16 mouse cellular contexts compared by ENCODE assay signal in genomic region chr17:86787805-86788204, GRCm38 (mm10).
"Had no signal": no experiment of that assay in that cellular context is flagged by ENCODE, and none has a peak within 500 bp of the region (broad histone marks: within the 10 kb centered on the region; RNA-seq: fewer than 3 reads in every experiment).

No protein-coding gene starts in this region.

- H3K9ac ChIP-seq: limb, embryonic 13.5 days; liver, embryonic 12.5 days; liver, embryonic 15.5 days; midbrain, embryonic 13.5 days; neural tube, embryonic 13.5 days had no signal

- ATAC-seq: liver, embryonic 12.5 days; midbrain, embryonic 13.5 days; midbrain, embryonic 16.5 days had no signal

- DNase-seq: layer of hippocampus, adult 9-11 months; liver; thymus, adult 18-20 months; thymus, postnatal 36 days had no signal

- H3K36me3 ChIP-seq: limb, embryonic 10.5 days; limb, embryonic 13.5 days; liver, embryonic 12.5 days; liver, embryonic 15.5 days; midbrain, embryonic 10.5 days; midbrain, embryonic 13.5 days; neural tube, embryonic 13.5 days had no signal

- H3K27me3 ChIP-seq: limb, embryonic 13.5 days; liver, embryonic 15.5 days; midbrain, embryonic 13.5 days; neural tube, embryonic 13.5 days had no signal

- H3K9me3 ChIP-seq: limb, embryonic 10.5 days; limb, embryonic 13.5 days; liver, embryonic 12.5 days; liver, embryonic 15.5 days; megakaryocyte, embryonic 14.5 days; midbrain, embryonic 10.5 days; midbrain, embryonic 13.5 days; neural tube, embryonic 13.5 days had no signal

- H3K4me2 ChIP-seq: limb, embryonic 13.5 days; liver, embryonic 12.5 days; liver, embryonic 15.5 days; midbrain, embryonic 13.5 days; neural tube, embryonic 13.5 days had no signal

- H3K4me3 ChIP-seq: layer of hippocampus, adult 2 months; limb, embryonic 10.5 days; limb, embryonic 13.5 days; liver, embryonic 12.5 days; liver, embryonic 15.5 days; megakaryocyte, embryonic 14.5 days; midbrain, embryonic 10.5 days; midbrain, embryonic 13.5 days; myocyte; neural tube, embryonic 13.5 days had no signal

- H3K27ac ChIP-seq: kidney, postnatal 0 days; limb, embryonic 10.5 days; limb, embryonic 13.5 days; liver, embryonic 12.5 days; liver, embryonic 15.5 days; midbrain, embryonic 10.5 days; midbrain, embryonic 13.5 days; neural tube, embryonic 13.5 days had no signal
